Mouse (Mus musculus) ES-CJ7 (cell line): ENCODE results near the gene Arrb1.
A peak's percentile ranks its signal among the peaks of the same experiment; 100 is the strongest.

Experiments
- DNase-seq: peaks from one replicate; pipeline ENCODE4 v3.0.0; 2011; ENCODE audit warnings: low read depth, low spot score

The Arrb1 gene

GRCm38 (mm10) chr7:99579491-99580190 lies 44.4 kb downstream of the Arrb1 start:
- DNase-seq = peak; percentile 56

DNA sequence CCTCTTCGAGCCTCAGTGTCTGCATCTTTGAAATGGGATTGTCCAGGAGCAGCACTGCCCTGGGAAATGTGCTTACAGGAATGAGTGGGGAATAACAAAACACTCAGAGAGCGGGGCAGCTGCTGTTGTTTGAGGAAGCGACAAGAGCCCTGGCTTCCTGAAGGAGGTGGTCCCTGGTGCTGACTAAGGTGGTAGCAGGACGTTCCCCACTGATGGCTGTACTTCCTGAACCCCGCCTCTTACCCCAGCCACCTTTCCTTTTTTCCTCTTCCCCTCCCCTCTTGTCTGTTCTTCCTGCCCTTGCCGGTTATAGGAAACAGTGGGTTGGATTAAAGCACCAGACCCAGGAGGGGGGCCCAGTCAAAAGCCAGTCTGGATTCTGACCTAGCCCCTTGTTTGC lies 45.0 kb downstream of the Arrb1 start:
- DNase-seq = no peak

- DNase-seq = no peak
Measured at GRCm38 (mm10) chr7:99582306-99582705, 47.0 kb downstream of the Arrb1 start.

DNA sequence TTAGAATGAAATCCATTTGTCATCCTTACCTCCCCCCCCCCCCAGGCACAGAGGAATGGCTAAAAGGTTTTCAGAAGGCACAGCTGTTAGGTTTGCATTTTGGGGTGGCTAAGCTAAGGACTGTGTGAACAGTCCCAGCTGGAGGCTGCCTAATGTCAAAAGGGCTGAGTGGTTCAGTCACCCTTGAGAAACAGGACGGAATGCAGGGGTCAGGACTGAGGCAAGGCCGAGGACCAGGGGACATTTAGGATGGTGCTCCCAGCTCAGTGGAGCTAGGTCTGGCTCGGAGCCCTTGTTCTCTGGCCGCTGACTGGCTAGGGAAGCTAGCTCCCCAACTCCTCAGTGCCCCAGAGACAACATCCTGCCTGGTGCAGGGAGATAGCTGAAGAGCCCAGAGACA lies 47.6 kb downstream of the Arrb1 start:
- DNase-seq = no peak

DNA sequence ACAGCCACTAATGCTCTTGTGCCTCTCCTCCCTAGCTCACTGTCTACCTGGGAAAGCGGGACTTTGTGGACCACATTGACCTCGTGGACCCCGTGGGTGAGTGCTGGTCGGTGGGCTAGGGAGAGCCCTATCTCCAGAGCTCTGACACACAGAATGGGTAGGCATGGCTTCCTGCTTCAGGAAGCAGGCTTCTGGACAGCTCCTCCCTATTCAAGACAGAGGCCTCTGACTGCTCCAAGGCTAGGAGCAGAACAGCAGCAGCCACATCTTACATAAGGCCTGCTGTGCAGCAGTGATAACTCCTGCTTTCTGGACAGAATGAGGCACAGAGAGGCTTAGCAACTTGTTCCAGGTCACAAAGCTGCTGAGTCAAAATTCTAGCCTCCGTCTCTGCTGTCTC lies 48.4 kb downstream of the Arrb1 start:
- DNase-seq = no peak

DNA sequence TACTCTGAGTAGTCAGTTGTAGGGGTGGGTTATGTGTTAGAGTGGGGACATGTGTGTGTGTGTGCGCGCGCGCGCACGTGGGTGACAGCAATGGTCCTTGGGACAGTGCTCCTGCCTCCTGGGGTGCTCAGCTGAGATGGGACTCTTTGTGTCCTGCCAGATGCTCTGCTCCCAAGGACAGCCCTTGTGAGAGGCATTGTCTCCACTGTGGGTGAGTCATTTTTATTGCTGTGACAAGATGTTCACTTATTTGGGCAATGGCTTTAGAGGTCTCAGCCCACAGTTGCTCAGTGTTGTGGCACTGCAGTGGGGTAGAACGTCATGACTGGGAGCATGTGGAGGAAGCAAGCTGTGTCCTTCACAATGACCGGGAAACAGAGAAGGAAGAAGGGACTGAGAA lies 50.7 kb downstream of the Arrb1 start:
- DNase-seq = no peak

- DNase-seq = peak; percentile 64
Measured at GRCm38 (mm10) chr7:99590064-99590463, 54.8 kb downstream of the Arrb1 start.

- DNase-seq = no peak
Measured at GRCm38 (mm10) chr7:99590646-99591045, 55.4 kb downstream of the Arrb1 start.

DNA sequence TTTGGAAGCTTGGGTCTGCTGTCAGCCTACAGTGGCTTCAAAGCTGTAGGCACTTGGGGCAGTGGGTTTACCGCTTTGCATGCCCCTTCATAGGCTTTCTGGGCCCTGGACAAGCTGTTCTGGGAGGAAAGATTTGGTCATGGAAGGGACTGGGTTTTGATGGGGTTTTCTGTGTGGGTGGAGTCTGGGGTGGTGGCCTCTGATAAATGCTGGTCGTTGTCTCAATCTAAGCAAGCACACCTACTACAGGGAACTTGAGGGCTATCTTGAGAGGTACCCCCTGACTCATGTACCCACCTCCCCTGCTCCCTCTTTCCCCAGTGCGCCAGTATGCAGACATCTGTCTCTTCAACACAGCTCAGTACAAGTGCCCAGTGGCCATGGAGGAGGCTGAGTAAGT lies 57.4 kb downstream of the Arrb1 start:
- DNase-seq = no peak

DNA sequence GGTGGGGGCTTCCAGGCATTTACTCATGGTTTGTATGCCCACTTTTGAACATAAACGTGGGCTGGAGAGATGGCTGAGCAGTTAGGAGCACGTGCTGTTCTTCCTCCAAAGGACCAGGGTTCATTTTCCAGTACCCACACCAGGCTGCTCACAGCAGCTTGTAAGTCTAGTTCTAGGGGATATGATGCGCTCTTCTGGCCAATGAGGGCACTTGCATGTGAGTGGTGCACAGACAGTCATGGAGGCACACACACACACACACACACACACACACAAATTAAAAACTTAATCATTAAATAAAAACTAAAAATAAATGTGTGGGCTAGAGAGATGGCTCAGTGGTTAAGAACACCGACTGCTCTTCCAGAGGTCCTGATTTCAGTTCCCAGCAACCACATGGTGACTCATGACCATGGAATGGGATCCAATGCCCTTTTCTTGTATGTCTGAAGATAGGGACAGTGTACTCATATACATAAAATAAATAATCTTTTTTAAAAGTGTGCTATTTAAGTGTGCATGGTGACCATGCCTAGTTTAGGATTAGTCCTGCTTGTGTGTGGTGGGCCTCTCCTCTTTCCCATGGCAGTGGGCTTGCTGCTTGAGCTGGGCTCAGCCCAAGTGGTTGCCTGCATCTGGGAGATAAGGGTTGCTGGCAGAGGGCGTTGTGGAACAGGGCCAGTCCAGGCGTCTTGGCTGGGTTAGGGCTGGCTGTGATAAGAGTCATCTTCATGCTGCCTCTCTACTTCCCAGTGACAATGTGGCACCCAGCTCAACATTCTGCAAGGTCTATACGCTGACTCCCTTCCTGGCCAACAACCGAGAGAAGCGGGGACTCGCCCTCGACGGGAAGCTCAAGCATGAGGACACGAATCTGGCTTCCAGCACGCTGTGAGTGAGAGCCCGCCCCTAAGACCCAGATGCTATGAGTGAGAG lies 58.9 kb downstream of the Arrb1 start:
- DNase-seq = no peak

DNA sequence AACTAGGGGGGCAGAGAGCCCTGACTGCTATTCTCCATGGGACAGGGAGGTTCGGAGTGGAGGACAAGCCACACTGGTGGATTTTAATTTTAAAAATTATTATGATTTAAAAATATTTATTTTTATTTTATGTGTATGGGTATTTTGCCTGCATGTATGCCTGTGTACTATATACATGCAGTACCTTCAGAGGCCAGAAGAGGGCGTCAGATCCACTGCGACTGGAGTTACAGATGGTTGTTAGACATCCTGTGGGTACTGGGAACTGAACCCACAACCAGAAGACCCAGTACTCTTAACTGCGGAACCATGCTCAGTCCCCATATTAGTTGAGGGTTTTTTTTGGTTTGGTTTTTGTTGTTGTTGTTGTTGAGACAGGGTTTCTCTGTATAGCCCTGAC lies 63.5 kb downstream of the Arrb1 start:
- DNase-seq = peak; percentile 14

- no peak for DNase-seq
Measured at GRCm38 (mm10) chr7:99603875-99604662, 68.8 kb downstream of the Arrb1 start.

DNA sequence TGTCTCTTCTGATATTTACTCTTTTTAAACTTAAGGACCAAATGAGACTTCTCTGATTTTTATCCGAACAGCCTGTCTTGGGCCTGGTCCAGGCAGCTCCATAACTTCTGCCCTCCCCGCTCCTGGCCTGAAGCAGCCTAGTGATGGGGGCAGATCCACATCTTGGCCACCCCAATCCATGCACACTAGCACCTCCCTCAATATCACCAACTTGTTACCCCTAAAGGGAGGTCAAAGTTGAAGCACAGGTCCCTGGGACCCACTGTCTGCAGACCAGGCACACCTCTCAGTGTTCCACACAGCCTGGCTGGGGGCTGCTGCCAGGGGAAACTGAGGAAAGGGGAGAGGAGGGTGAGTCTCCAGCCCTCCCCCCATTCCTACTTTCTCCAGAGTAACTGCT lies 69.8 kb downstream of the Arrb1 start:
- no peak for DNase-seq

- DNase-seq = no peak
Measured at GRCm38 (mm10) chr7:99606303-99606702, 71.0 kb downstream of the Arrb1 start.

- no peak for DNase-seq
Measured at GRCm38 (mm10) chr7:99606766-99607165, 71.5 kb downstream of the Arrb1 start.

- no peak for DNase-seq
Measured at GRCm38 (mm10) chr7:99607632-99608031, 72.4 kb downstream of the Arrb1 start.

- DNase-seq = no peak
Measured at GRCm38 (mm10) chr7:99618264-99618663, 83.0 kb downstream of the Arrb1 start.

DNA sequence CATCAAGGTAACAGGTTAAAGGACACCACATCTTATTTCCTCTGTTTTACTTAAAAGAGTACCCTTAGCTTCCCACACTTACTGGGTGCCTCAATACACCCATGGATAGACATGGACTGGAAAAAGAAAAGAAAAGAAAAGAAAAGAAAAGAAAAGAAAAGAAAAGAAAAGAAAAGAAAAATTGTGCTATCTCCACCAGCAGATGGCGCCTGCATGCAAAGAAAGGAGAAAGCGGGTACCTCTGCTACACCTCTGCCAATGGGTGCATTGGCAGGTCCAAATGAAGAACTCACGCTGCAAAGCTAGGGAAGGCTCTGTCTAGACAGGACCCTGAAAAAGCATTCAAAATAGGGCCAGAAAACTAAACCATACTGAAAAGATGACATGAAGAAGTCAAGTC lies 83.6 kb downstream of the Arrb1 start:
- peak; percentile 18 for DNase-seq

DNA sequence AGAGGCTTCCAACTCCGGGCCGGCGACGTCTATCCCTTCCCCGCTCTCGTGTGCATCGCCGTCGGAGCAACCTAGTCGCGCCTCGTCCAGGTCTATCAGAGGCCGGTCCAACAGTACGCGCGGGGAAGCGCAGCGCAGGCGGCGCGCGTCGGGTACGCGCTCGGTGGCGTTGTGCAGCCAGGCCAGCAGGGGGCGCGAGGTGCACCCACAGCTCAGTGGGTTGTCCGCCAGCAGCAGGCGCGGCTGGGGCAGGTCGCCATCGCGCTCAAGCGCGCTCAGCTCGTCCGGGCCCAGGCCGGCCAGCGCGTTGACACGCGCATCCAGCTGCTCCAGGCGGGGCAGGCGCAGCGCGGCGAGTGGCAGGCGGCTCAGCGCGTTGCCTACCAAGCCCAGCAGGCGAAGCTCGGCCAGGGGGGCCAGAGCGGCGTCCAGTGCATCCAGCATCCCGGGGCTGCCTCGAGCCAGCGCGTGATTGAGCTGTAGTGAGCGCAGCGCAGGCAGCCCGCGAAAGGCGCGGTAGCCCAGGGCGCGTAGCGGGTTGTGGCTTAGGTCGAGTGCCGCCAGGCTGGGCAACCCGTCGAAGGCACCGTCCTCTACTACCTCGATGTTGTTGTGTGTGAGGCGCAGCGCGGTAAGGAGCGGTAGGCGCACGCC lies 90.6 kb downstream of the Arrb1 start:
- DNase-seq = peak; percentile 80

DNA sequence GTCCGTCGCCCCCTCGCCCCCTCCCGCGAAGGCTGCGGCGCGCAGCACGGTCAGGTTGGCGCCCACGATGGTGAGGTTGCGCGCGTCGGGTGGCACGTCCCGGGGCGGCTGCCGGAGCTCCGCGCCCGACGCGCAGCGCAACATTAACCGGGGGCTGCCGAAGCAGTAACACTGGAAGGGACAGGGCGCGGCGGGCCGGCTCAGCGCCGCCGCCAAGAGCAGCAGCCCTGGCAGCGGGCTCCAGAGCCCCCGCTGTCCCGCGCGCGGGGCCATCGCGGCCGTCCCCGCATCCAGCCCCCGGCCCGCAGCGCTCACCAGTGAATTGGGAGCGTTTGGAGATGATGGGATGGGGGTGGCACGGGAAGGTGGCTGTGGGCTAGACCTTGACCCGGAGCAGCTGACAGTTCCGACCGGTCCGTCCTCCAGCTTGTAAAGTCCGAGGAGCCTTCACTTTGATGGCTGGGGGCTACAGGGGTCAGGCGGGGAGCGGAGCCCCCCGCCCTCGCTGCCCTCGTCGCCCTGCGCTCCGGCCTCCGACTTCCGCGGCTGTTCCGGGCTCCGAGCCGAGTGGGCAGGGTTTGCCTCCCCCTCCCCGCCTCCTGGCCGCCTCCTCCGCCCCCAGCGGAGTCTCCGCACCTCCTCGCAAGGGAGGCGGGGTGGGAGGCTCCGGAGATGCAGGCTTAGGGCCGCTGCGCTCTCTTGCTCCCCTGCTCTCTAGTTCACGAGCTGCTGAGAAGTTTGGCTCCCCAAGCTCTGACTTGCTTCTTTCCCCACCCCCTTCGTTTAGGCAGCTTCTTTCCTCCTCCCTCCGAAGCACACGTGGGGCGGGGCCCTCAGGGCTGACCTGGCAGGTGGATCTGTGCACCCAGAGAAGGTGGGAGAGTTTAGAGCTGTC lies 91.4 kb downstream of the Arrb1 start, which contains the start of gene Tpbgl:
Gene Tpbgl (minus strand): TSS at position 728 of the 895 bp plus-strand sequence.
- peak; percentile 59 for DNase-seq
